Mouse (Mus musculus) fat pad, adult 2 months (tissue): Measurements from ENCODE around the gene Hivep2.

Experiments used
- DNase-seq: peaks from one replicate; pipeline ENCODE4 v3.0.0-alpha.2; 2011; ENCODE audit warnings: low read depth, low spot score; ENCODE audit errors: extremely low read depth

Hivep2 gene

GRCm38 (mm10) chr10:14132937-14133336 is 167.1 kb downstream of the Hivep2 start:
- no peak for DNase-seq

DNA sequence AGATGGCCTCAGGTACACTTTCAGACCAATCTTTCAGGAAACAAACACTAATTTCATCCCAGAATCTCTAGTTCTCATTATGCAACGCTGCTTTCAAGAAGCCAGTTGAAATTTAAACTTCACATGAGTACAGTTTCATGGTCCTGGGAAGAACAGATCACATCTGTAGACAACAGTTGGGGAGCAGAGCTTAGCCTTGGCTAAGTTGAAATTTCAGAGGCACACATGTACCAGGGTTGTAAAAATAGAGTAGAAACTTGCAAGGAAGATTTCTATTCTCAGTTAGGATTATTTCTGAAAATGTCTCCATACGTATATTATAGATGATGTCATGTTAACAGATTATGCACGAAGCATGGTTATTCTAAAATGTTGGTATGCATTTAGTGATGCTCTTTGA is 172.8 kb downstream of the Hivep2 start:
- no peak for DNase-seq

DNA sequence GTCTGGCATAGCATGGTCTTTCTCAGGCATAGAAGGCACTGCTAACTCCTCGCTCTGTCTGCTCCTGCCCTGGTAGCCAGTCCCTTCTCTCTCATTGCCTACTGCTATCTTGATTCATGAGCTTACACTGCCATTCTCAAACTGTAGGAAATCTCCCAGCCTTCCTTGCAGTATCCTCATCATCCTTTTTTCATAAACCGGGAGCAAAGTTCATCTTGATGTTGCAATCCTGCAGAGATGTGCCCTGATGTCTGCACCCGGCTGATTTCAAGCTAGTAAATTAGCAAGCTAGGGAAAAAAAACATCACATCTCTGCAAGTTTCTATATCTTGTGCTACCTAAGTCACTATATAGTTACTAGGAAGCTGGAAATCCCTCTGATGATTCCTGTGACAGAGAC is 179.0 kb downstream of the Hivep2 start:
- no peak for DNase-seq

- DNase-seq, result no peak
Measured at GRCm38 (mm10) chr10:14164829-14165228, 199.0 kb downstream of the Hivep2 start.

DNA sequence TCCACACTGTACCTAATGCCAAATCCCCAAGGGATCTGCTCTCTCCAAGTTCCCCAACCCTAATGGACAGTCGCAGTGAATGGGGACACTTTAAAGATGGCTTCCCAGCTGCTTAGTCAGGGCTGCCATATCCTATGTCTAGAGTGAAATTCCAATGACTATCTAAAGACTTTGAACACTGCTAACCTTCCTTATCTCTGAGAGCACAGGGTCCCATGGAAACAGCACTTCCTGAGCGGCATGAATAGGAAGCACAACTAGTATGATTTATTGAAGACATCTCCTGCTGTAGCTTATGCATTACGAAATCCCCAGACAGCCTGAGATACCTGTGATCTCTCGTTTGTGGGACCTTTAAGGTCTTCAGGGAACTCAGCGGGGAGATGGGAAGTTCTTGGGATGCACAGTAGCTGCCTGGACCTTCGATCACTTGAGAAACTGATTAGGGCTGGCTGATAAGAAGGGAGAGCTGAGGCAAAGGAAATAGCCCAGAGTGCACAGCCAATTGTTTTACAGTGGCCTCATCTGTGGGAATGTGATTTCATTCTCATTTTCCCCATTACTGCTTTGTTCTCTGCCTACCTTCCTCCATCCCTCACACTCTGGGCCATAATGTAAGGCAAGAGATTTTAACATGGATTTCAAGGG is 202.4 kb downstream of the Hivep2 start:
- DNase-seq, result no peak

DNA sequence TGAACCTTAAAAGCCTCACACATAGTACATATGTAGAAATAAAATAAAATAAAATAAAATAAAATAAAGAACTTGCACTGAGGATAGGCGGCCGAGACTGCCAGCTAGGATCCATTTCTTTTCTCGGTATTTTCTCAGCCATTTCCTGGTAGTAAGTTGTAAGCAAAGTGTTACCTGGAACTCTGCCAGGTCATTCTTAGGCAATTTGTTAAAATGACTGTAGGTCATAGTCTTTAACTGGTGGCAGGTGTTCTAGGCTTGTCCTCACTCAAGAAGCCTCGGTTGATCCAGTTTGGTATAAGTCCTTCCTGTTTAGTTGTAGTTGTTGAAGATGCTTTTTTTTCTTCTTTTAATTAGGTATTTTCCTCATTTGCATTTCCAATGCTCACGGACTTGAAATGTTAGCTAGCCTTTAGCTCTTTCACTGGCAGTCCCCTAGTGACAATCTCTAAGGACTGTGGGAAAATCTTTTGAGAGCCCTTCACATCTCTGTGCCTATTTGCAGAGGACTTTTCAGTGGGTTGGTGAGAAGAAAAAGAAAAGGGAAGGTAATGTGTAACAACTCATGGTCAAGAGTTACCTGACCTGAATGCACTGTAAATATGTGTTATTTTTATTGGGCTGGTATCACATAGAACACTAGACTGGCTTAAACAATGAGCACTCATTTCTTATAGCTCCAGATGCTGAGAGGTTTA is 203.1 kb downstream of the Hivep2 start:
- DNase-seq, result no peak

DNA sequence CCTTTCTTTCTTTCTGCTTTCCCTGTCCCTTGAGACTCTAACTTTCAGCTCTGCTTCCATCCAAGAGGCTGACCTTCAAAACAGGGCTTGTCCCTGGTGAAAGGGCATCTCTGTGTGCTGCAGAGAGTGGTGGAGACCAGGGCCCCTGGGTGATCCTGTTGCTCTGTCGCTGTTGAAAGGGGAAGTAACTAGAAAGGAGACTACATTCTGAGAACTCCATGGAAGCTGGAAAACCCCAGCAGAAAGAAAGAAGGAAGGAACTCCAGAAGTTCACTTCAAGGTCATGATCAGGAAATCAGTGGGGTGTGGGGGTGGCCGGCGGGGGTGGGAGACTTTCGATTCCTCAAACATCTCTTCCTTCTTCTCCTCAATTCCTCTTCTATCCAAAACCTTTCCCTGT is 208.2 kb downstream of the Hivep2 start:
- no peak for DNase-seq

DNA sequence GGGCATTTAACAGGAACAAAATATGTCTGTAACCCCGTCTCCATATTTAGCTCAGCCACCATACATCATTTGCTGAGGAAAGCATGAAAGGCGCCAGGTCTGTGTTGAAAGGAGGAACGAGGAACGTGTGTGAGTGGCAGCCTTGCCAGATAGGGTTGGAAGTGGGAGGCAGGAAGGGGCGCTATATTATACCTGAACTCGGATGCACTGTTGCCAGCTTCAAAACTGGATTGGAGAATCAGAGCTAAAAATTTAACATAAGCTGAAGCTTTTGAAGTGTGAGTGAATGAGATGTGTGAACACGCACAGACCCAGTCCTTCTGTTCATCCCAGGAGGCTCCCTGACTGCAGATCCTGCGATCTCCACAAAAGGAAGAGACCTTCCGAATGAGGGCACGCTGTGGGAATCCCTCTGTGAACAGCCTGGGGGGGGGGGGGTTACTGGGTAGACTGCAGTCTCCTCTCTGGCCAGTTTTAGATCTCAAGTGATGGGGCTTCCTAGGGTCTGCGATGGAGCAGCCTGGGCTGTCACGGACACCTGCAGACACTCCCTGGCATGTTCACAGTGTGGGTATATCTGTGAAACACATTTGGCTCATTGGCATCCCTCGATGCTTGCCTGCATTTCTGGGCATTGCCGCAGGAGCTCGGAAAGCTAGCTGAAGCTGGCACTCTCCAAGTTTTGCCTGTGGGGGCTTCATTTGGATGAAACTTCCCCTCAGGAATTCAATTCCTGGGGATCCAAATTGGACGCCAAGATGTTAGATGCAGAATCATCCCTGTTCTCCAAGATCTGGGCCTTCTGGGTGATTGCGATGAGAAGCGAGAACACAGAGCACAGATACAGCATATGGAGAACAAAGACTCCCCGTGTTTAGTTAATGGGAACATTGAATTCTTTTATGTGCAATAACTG is 213.8 kb downstream of the Hivep2 start:
- no peak for DNase-seq

- DNase-seq, result no peak
Measured at GRCm38 (mm10) chr10:14186352-14186976, 220.6 kb downstream of the Hivep2 start.

DNA sequence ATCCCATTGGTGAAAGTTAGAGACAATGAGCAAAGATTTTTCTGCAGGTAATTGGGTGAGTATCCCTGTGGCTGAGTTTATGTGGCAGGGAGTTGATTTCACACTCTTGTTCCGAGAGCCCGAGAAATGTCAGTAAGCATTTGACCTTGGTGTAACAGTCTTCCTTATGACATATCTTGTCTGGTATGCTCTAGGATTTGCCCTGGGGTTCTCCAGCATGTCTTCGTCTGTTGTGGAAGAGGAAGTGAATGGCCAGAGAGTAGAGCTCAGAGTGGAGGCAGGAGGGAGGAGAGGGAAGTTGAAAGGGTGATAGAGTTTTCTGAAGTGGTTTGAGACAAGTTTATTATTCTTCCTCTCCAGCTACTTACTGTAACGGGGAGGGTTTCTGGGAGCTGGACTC is 223.2 kb downstream of the Hivep2 start:
- DNase-seq, result no peak

GRCm38 (mm10) chr10:14191202-14191601 is 225.3 kb downstream of the Hivep2 start:
- no peak for DNase-seq

- no peak for DNase-seq
Measured at GRCm38 (mm10) chr10:14192156-14192555, 226.3 kb downstream of the Hivep2 start.

DNA sequence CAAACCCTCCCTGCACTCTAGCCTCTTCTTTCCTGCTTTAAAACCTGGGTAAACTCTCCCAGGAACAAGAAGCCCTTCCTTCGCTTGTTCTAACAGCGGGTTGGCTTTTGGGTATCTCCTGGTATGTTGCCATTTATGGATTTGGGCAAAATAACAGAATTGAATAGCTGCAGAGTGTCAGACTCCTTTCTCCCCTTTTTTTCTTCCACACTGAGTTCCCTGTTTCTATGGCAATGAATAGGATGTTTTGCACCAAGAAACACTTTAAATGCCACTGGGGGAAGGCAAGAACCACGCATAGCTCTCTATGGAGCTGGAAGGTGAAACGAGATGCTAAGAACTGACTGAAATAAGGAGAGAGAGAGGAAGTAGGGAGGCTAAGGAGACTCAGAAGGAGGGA is 227.8 kb downstream of the Hivep2 start:
- DNase-seq, result no peak

- no peak for DNase-seq
Measured at GRCm38 (mm10) chr10:14195778-14196650, 230.1 kb downstream of the Hivep2 start.

DNA sequence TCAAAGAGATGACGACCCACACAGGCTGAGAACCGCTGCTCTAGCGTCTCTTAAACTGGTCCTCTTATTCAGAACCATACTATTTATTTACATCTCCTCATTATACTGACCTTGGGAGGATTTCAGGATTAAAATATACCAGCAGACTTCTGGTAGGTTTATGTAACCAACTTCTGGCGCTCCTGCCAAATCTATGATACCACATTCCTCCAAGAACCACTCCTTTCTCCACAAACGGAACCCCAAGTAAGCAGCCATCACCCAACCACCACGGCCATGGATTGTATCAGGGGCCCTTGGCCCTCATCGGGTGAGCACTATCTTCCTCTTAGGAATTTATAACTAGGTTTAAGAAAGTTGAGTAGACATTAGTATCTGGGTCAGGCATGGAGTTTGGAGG is 230.9 kb downstream of the Hivep2 start:
- DNase-seq, result no peak

GRCm38 (mm10) chr10:14197261-14197660 is 231.4 kb downstream of the Hivep2 start:
- no peak for DNase-seq

DNA sequence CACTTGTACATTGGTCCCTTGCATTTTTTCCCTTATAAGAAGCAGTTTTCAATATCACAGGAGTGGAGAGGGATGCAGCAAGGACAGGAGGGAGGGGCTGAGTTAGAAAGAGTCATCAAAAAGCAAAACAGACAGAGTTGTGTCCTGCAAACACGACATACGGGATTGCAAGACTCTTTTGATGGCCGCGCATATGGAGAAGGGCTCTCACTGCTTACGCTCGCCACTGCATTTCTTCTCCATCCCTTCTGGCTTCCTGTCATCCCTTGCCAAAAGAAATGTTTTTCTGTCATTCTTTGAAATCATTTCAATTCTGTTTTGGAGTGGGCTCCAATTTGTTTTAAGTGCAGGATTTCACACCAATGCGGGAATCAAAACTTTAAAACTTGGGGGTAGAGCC is 233.5 kb downstream of the Hivep2 start:
- no peak for DNase-seq

GRCm38 (mm10) chr10:14200310-14200709 is 234.4 kb downstream of the Hivep2 start:
- no peak for DNase-seq
